Mouse (Mus musculus) cerebellum, postnatal 14 days (tissue): Measurements from ENCODE around the gene Dytn.
A peak's percentile ranks its signal among the peaks of the same experiment; 100 is the strongest.

Source experiments
- DNase-seq, 2 experiments: peaks; one replicate each; pipeline ENCODE4 v3.0.0; 2021; ENCODE audit warnings: mixed read lengths in 2 of 2

Dytn gene

GRCm38 (mm10) chr1:63576803-63577202, 109.9 kb downstream of the Dytn start:
- DNase-seq: no peak

- DNase-seq: no peak
Observed at GRCm38 (mm10) chr1:63573864-63574611, 112.7 kb downstream of the Dytn start.

- peak; percentile 26 to 39 for DNase-seq
Observed at GRCm38 (mm10) chr1:63573432-63573831, 113.3 kb downstream of the Dytn start.
